Mouse (Mus musculus) lung, adult 2 months (tissue): ENCODE measurements around the gene Fam187a.

ENCODE experiments used
- CTCF ChIP-seq: fragments of 200-500 bp; IDR thresholded peaks from 2 replicates; pipeline ENCODE4 v1.5.1; 2011; ENCODE audit warnings: mild to moderate bottlenecking, low read length, control low read depth; ENCODE audit not compliant: insufficient read depth
- POLR2A ChIP-seq: fragments of 200-500 bp; IDR thresholded peaks from 2 replicates; pipeline ENCODE4 v1.6.1; 2011; ENCODE audit warnings: low read depth, mild to moderate bottlenecking, control low read depth, low read length, borderline replicate concordance; ENCODE audit errors: extremely low read depth

DNA sequence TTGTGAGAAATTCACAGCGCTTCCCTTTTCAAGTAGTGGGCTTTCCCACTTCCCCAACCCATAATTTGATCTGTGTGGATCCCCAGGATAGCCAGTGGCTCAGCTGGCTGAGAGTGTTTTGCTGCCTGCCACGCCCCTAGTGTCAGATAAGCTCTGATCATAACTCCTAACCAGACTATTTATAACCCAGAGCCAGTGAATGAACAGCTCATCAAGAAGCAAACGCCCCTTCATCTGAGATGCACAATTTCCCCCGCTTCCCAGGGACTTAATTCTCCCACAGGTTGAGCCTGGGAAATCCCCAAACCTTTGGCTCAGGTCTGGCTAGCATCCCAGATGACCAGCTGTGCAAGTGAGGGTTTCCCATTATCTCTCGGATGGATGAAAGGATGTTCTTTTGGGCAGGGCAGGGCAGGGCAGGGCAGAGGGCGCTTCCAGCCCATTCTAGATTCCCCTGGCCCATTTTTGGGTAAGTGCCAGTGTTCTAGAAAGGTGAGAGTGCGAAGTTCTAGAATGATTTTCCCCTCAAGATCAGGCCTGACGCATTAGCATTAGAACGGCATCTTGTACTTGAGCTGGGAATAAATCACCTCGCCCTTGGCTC lies at the start of gene Fam187a:
- no peak for TF ChIP-seq CTCF
- TF ChIP-seq POLR2A, result no peak
